Mouse (Mus musculus) limb, embryonic 11.5 days (tissue): ENCODE measurements around the gene Map1a. TPM values are rescaled to one million over a fixed set of nuclear protein-coding genes. Genes with fewer than 3 reads are reported as not detected.

Experiments used
- ATAC-seq: fragments of 200-750 bp; cut with Nextera tagmentation; 2 replicates; pipeline ENCODE4 v1.8.0; 2017; ENCODE audit warnings: low read depth; ENCODE audit not compliant: insufficient number of reproducible peaks, low FRiP score, low TSS enrichment
- DNase-seq: peaks from one replicate; pipeline ENCODE4 v3.0.0-alpha.2; 2015; ENCODE audit warnings: low spot score
- H3K27ac ChIP-seq: fragments of 300-500 bp; sonication (generic); replicated peaks from 2 replicates; pipeline ENCODE4 v1.5.1; 2014; ENCODE audit warnings: low read depth, mild to moderate bottlenecking, low read length
- H3K27me3 ChIP-seq: fragments of 300-500 bp; sonication (generic); 2 replicates; pipeline ENCODE4 v1.6.1; 2014; ENCODE audit warnings: mild to moderate bottlenecking, low read length, mixed read lengths; ENCODE audit not compliant: control insufficient read depth, insufficient read depth
- H3K36me3 ChIP-seq: fragments of 300-500 bp; sonication (generic); 2 replicates; pipeline ENCODE4 v1.6.1; 2014; ENCODE audit warnings: mild to moderate bottlenecking, low read length, moderate library complexity, mixed read lengths; ENCODE audit not compliant: control insufficient read depth, insufficient read depth
- H3K4me1 ChIP-seq: fragments of 300-500 bp; sonication (generic); 2 replicates; pipeline ENCODE4 v1.6.1; 2014; ENCODE audit warnings: low read length, mixed read lengths; ENCODE audit not compliant: control insufficient read depth, insufficient read depth
- H3K4me2 ChIP-seq: fragments of 300-500 bp; sonication (generic); 2 replicates; pipeline ENCODE4 v1.6.1; 2014; ENCODE audit warnings: low read depth, mild to moderate bottlenecking, moderate library complexity; ENCODE audit not compliant: severe bottlenecking
- H3K4me3 ChIP-seq: fragments of 300-500 bp; sonication (generic); 2 replicates; pipeline ENCODE4 v1.5.1; 2014; ENCODE audit warnings: low read depth, low read length
- H3K9ac ChIP-seq: fragments of 300-500 bp; sonication (generic); 2 replicates; pipeline ENCODE4 v1.6.1; 2014; ENCODE audit warnings: mild to moderate bottlenecking, low read length
- H3K9me3 ChIP-seq: fragments of 300-500 bp; sonication (generic); 2 replicates; pipeline ENCODE4 v1.6.1; 2016; ENCODE audit warnings: low read length; ENCODE audit not compliant: control insufficient read depth
- WGBS: fragments of 180-500 bp; shearing (Covaris S2); extraction: QIAGEN DNeasy Blood & Tissue Kit; methylation state at CpG from one replicate; pipeline ENCODE4 v1.1.7; 2014; 5-methylcytosine and 5-hydroxymethylcytosine counted together
- polyA plus RNA-seq: library from polyadenylated mRNA; unstranded; fragments of >200 nt; fragmentation: Nextera tagmentation; extraction: Ambion mirVana; gene quantifications from 2 replicates; pipeline ENCODE4 v1.2.1, GENCODE M21; 2014

The Map1a gene
- polyA plus RNA-seq = 2.9 and 3.6 TPM in 2 replicates

- Histone ChIP-seq H3K4me3 (peak within 1 kb of the TSS; percentile 46), H3K4me2 (peak within 1 kb of the TSS; percentile 54), H3K4me1 (peaks cover 2% of the 10 kb centered on the region), H3K27ac (no peak within 1 kb of the TSS), H3K9me3 (no peaks in the 10 kb centered on the region), H3K36me3 (no peaks in the 10 kb centered on the region), H3K9ac (no peak within 1 kb of the TSS), H3K27me3 (0 out of 2 replicates have a peak, but pooled peaks cover 3% of the 10 kb centered on the region)
- WGBS = under 1% methylated on average over 48 of the region's 48 CpGs
- DNase-seq (peak; percentile 97), ATAC-seq (peak; percentile 97)
These were observed at the start of gene Map1a for GRCm38 (mm10) chr2:121288901-121289729. TSS of gene Map1a (plus strand) at chr2:121289600.

DNA sequence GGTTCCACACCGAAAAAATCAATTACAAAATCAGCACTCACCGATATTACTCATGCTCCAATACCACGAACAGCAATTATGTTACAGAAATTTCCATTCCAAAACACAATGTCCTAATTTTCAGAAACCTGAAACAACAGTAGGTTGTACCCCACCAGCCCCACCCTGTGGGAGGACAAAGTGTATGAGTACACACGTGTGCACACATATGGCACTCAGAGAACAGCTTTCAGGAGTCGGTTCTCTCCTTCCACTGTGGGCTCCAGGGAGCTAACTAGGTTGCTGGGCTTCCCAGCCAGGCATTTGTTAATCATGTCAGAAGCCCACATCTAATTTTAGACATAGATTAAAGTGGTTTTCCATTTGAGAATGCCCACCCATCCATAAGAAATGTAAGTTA is 45.3 kb upstream of the Map1a start:
- H3K9me3 ChIP-seq = no peaks in the 10 kb centered on the region
- peaks cover 11% of the 10 kb centered on the region for H3K36me3 ChIP-seq
- DNase-seq (no peak), ATAC-seq (no peak)
- no peak overlapping the region for H3K27ac ChIP-seq
- WGBS = 95% methylated on average over 5 of the region's 5 CpGs
- H3K4me3 ChIP-seq = no peak overlapping the region
- no peaks in the 10 kb centered on the region for H3K4me1 ChIP-seq
- no peak overlapping the region for H3K9ac ChIP-seq
- no peaks in the 10 kb centered on the region for H3K27me3 ChIP-seq
- no peak overlapping the region for H3K4me2 ChIP-seq

DNA sequence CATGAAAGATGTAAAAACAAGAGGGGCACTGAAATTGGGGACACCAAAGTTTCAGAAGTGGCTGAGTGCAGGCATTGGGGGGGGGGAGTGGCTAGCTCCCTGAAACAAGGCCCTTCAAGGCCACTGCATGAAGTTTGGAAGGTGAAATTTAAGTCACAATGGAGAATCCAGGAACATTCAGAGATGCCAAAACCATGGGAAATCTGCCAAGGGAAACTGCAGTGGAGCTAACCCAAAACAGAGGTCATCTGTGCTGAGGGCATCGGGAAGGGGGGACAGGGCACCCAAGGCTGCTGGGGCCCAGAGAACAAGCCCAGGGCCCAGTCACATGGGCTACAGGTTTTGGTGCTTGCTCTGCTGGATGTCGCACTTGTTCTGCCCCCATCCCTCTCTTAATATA is 39.6 kb upstream of the Map1a start:
- peaks cover 32% of the 10 kb centered on the region for H3K36me3 ChIP-seq
- H3K4me3 ChIP-seq = no peak overlapping the region
- no peak overlapping the region for H3K9ac ChIP-seq
- H3K27me3 ChIP-seq = no peaks in the 10 kb centered on the region
- no peaks in the 10 kb centered on the region for H3K4me1 ChIP-seq
- H3K4me2 ChIP-seq = no peak overlapping the region
- ATAC-seq (no peak), DNase-seq (no peak)
- H3K27ac ChIP-seq = no peak overlapping the region
- no peaks in the 10 kb centered on the region for H3K9me3 ChIP-seq
- 92% methylated on average over 2 of the region's 2 CpGs for whole genome bisulfite sequencing

GRCm38 (mm10) chr2:121268446-121268845 is 21.0 kb upstream of the Map1a start:
- Histone ChIP-seq H3K27ac (no peak overlapping the region), H3K4me2 (no peak overlapping the region), H3K9me3 (no peaks in the 10 kb centered on the region), H3K4me1 (peaks cover 7% of the 10 kb centered on the region; the same call in 1 of the 2 replicates), H3K27me3 (no peaks in the 10 kb centered on the region), H3K36me3 (peaks cover 4% of the 10 kb centered on the region), H3K4me3 (no peak overlapping the region), H3K9ac (no peak overlapping the region)
- DNase-seq (no peak), ATAC-seq (no peak)
- WGBS = 85% methylated on average over 8 of the region's 8 CpGs

DNA sequence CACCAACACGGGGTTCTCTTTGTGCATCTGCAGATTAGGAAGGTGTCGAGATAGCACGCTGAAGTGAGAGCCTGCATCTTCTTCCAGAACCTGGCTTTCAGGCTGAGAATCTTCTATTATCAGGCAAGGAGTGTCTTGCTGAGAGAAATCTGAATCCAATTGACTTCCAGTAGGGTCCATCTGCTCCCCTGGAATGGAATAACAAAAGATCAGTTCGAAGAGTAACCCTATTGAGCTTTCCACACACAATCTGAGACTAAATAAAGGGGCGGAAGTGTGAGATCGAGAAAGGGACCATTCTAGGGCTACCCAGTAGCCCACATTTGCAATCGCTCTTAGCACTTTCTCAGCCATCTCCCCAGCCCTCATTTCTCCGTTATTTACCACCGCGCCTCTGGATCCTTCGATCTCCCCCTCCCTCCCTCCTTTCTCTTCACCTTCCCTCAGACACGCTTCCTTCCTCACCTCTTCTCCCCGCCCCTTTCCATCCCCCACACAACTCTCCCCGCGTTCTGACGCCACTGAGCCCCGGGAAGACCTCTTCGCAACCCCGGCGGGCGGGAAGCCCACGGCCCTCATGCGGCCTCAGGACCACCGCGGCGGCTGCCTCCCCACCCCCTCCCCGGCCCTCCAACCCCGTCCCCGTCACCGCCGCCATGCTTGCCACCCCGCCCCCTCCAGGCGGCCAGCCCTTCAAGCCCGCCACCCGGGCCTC is 18.7 kb upstream of the Map1a start:
- Histone ChIP-seq H3K9ac (peak overlapping the region; percentile 79), H3K9me3 (no peaks in the 10 kb centered on the region), H3K27me3 (no peaks in the 10 kb centered on the region), H3K27ac (peak overlapping the region; percentile 88), H3K36me3 (peaks cover under 1% of the 10 kb centered on the region), H3K4me3 (peak overlapping the region; percentile 97), H3K4me1 (peaks cover 7% of the 10 kb centered on the region; the same call in 1 of the 2 replicates), H3K4me2 (peak overlapping the region; percentile 89)
- WGBS = 1% methylated on average over 34 of the region's 35 CpGs
- DNase-seq (no peak), ATAC-seq (peak; percentile 85)

GRCm38 (mm10) chr2:121271236-121271927 is 18.0 kb upstream of the Map1a start, which contains the start of gene Trp53bp1:
TSS of gene Trp53bp1 (minus strand) at chr2:121271407.
- Histone ChIP-seq H3K9ac (peak within 1 kb of the TSS; percentile 79), H3K4me2 (peak within 1 kb of the TSS; percentile 89), H3K27me3 (no peaks in the 10 kb centered on the region), H3K4me3 (peak within 1 kb of the TSS; percentile 97), H3K27ac (peak within 1 kb of the TSS; percentile 88), H3K9me3 (no peaks in the 10 kb centered on the region), H3K36me3 (no peaks in the 10 kb centered on the region; the same call in 1 of the 2 replicates), H3K4me1 (peaks cover 7% of the 10 kb centered on the region; the same call in 1 of the 2 replicates)
- ATAC-seq (peak; percentile 97), DNase-seq (peak; percentile 95)
- under 1% methylated on average over 37 of the region's 37 CpGs for WGBS

- Histone ChIP-seq H3K27ac (no peak overlapping the region), H3K9me3 (no peaks in the 10 kb centered on the region), H3K36me3 (no peaks in the 10 kb centered on the region; the same call in 1 of the 2 replicates), H3K27me3 (no peaks in the 10 kb centered on the region), H3K9ac (no peak overlapping the region; the same call in 1 of the 2 replicates), H3K4me3 (peak overlapping the region; percentile 97; the same call in 1 of the 2 replicates), H3K4me1 (peaks cover 7% of the 10 kb centered on the region; the same call in 1 of the 2 replicates), H3K4me2 (peak overlapping the region; percentile 89)
- no peak for DNase-seq
- 24% methylated on average over 4 of the region's 4 CpGs for WGBS
- no peak for ATAC-seq
These were observed 17.4 kb upstream of the Map1a start for GRCm38 (mm10) chr2:121271928-121272516.
